Mouse (Mus musculus) hindbrain, embryonic 16.5 days (tissue): ENCODE results near the gene Ripor3. TPM values are rescaled to one million over a fixed set of nuclear protein-coding genes. Genes with fewer than 3 reads are reported as not detected.

Source experiments
- ATAC-seq: fragments of 200-750 bp; cut with Nextera tagmentation; 2 replicates; pipeline ENCODE4 v1.8.0; 2017; ENCODE audit warnings: moderate TSS enrichment, moderate library complexity
- H3K27ac ChIP-seq: fragments of 300-500 bp; sonication (generic); 2 replicates; pipeline ENCODE4 v1.5.1; 2014; ENCODE audit warnings: low read depth, mild to moderate bottlenecking, control low read depth, low read length, moderate library complexity
- H3K27me3 ChIP-seq: fragments of 300-500 bp; sonication (generic); replicated peaks from 2 replicates; pipeline ENCODE4 v1.6.1; 2014; ENCODE audit warnings: low read length; ENCODE audit not compliant: control insufficient read depth, insufficient read depth
- H3K36me3 ChIP-seq: fragments of 300-500 bp; sonication (generic); 2 replicates; pipeline ENCODE4 v1.6.1; 2014; ENCODE audit warnings: mild to moderate bottlenecking, low read length, moderate library complexity, mixed read lengths; ENCODE audit not compliant: control insufficient read depth, insufficient read depth
- H3K4me1 ChIP-seq: fragments of 300-500 bp; sonication (generic); 2 replicates; pipeline ENCODE4 v1.6.1; 2014; ENCODE audit warnings: low read depth, low read length; ENCODE audit not compliant: control insufficient read depth, insufficient read depth
- H3K4me2 ChIP-seq: fragments of 300-500 bp; sonication (generic); 2 replicates; pipeline ENCODE4 v1.6.1; 2014; ENCODE audit warnings: mild to moderate bottlenecking, low read length, control low read depth, moderate library complexity
- H3K4me3 ChIP-seq: fragments of 300-500 bp; sonication (generic); 2 replicates; pipeline ENCODE4 v1.5.1; 2014; ENCODE audit warnings: mild to moderate bottlenecking, low read length, control low read depth, moderate library complexity
- H3K9ac ChIP-seq: fragments of 300-500 bp; sonication (generic); 2 replicates; pipeline ENCODE4 v1.6.1; 2014; ENCODE audit warnings: low read depth, mild to moderate bottlenecking, control low read depth, low read length, moderate library complexity
- H3K9me3 ChIP-seq: fragments of 300-500 bp; sonication (generic); 2 replicates; pipeline ENCODE4 v1.6.1; 2014; ENCODE audit warnings: mild to moderate bottlenecking, low read length, moderate library complexity; ENCODE audit not compliant: control insufficient read depth
- WGBS: fragments of 180-500 bp; shearing (Covaris S2); extraction: QIAGEN DNeasy Blood & Tissue Kit; methylation state at CpG from one replicate; pipeline ENCODE4 v1.1.7; 2014; 5-methylcytosine and 5-hydroxymethylcytosine counted together
- polyA plus RNA-seq: library from polyadenylated mRNA; unstranded; fragments of >200 nt; fragmentation: Nextera tagmentation; extraction: Ambion mirVana; gene quantifications from 2 replicates; pipeline ENCODE4 v1.2.1, GENCODE M21; 2015

Gene Ripor3
- polyA plus RNA-seq, 1 experiment from 2014 or later, result 0.19 TPM

DNA sequence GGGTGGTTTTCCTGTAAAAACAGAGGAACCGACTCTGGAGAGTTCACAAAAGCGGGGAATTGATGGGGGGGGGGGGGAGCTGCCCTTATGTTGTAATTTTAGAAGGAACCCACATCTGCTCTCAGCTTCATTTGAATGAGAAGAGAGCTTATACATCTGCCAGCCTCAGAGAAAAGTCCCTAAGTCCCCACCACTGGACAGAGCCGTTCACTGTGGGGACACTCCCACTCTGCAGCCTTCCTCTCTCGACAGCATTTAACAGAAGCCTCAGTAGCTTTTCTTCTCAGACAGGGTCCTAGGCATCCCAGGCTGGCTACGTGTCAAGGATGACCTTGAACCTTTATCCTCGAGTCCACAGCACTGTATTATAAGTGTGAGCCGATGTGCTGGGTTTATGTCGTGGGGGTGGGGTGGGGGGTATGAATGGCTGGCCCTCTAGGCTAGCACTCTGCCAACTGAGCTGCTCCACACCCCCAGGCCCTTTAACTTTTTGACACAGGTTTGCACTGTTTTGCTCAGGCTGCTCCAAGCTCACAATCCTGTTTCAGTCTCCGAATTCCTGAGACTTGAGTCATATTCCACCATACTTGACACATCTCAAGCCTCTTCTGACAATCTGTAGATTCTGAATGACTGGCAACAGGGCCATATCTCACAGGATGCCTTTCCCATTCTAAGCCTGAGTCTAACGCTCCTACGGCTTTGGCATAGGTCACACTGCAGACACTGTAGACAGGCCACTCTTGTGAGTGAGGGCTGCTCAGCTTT, 70.6 kb downstream of the Ripor3 start:
- Histone ChIP-seq H3K36me3 (no peaks in the 10 kb centered on the region), H3K4me3 (no peak overlapping the region), H3K27ac (no peak overlapping the region), H3K9ac (no peak overlapping the region), H3K4me2 (no peak overlapping the region), H3K4me1 (peaks cover 56% of the 10 kb centered on the region), H3K27me3 (no peaks in the 10 kb centered on the region), H3K9me3 (no peaks in the 10 kb centered on the region)
- ATAC-seq, result no peak
- 66% methylated on average over 11 of the region's 11 CpGs for WGBS

DNA sequence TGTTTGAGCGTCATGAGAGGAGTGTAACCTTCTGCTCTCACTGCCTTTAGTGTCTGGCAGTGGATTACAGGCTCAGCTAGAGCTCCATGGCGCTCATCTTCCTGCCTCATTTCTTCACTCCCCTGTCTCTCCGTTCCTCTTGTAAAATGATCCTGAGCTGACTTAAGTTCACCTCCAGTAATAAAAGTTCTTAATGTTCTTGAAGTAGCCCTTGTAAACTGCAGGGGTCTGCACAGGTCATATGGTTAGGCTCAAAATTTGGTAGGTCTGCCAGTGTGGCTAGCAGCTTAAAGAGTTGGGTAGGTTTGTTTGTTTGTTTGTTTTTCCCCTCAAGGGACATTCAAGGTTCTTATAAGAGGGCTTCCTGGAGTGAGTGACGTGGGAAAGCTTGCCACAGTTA, 71.2 kb downstream of the Ripor3 start:
- no peaks in the 10 kb centered on the region for H3K27me3 ChIP-seq
- 68% methylated on average over 4 of the region's 4 CpGs for WGBS
- no peaks in the 10 kb centered on the region for H3K9me3 ChIP-seq
- no peak for ATAC-seq
- H3K27ac ChIP-seq, result no peak overlapping the region
- no peak overlapping the region for H3K9ac ChIP-seq
- H3K4me3 ChIP-seq, result no peak overlapping the region
- no peaks in the 10 kb centered on the region for H3K36me3 ChIP-seq
- H3K4me1 ChIP-seq, result peaks cover 59% of the 10 kb centered on the region
- no peak overlapping the region for H3K4me2 ChIP-seq

DNA sequence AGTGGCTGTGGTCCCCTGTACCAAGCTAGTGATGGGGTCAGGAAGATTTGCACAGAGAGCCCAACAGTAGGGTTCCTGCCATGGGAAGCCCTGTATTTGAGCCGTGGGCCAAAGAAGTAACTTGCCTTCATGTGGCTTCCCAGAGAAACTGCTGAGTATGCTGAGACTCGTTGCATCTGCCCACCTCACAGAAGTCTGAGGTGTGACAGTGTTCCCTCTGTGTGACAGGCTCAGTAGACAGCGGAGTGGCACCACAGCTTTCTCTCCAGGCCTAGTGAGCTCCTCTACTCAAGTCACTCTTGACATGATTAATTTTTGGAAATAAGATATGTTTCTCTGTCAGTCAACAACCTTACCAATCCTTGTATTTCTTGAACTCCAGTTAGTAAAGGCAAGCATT, 71.6 kb downstream of the Ripor3 start:
- no peaks in the 10 kb centered on the region for H3K9me3 ChIP-seq
- H3K27me3 ChIP-seq, result no peaks in the 10 kb centered on the region
- no peak overlapping the region for H3K4me3 ChIP-seq
- ATAC-seq, result no peak
- no peak overlapping the region for H3K9ac ChIP-seq
- H3K4me2 ChIP-seq, result no peak overlapping the region
- WGBS, result 92% methylated on average over 3 of the region's 3 CpGs
- no peak overlapping the region for H3K27ac ChIP-seq
- H3K36me3 ChIP-seq, result no peaks in the 10 kb centered on the region
- H3K4me1 ChIP-seq, result peaks cover 59% of the 10 kb centered on the region

DNA sequence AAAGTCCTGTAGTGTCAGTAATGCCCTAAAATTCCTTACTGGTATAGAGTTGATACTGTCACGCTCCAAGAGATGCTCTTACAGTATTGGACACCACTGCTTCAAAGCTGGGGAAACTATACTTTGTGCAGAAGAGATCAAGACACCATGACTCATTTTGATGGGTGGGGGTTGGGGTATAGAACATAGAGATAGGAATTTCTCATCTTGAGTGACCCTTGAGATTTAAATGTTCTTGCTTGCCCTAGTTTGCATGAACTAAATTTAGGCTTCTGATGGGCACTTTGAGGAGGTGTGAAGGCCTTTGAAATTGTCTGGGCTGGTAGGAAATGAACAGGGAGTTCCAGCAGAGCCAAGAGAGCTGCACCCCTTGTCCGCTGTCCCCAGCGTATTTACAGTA, 74.5 kb downstream of the Ripor3 start:
- no peak overlapping the region for H3K4me3 ChIP-seq
- WGBS, result 81% methylated on average over 3 of the region's 3 CpGs
- H3K4me2 ChIP-seq, result peak overlapping the region; percentile 16; the same call in 1 of the 2 replicates
- peaks cover 39% of the 10 kb centered on the region for H3K4me1 ChIP-seq
- H3K9ac ChIP-seq, result no peak overlapping the region
- H3K27ac ChIP-seq, result no peak overlapping the region
- no peak for ATAC-seq
- H3K9me3 ChIP-seq, result no peaks in the 10 kb centered on the region
- no peaks in the 10 kb centered on the region for H3K36me3 ChIP-seq
- H3K27me3 ChIP-seq, result no peaks in the 10 kb centered on the region

DNA sequence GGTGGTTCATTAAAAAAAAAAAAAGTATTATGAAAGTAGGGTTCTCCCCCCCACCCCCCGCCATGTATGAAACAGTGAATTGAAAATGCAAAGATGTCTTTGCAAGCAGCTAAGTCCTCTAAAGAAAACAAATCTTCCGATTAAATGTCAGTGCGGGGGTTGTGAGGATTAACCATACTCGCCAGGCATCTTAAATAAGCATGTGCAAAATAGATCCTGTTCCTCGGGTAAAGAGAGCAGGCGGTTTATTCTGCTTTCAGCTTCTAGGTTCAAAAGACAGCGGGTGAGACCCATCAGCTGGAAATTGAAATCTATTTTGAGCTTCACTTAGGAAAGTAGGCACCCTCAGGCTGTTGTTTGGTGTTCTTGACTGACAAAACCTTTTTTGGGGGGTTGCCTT, 77.0 kb downstream of the Ripor3 start:
- Histone ChIP-seq H3K27me3 (no peaks in the 10 kb centered on the region), H3K4me2 (peak overlapping the region; percentile 55), H3K9me3 (no peaks in the 10 kb centered on the region), H3K9ac (peak overlapping the region; percentile 91), H3K4me1 (peaks cover 34% of the 10 kb centered on the region), H3K27ac (no peak overlapping the region), H3K4me3 (peak overlapping the region; percentile 94), H3K36me3 (no peaks in the 10 kb centered on the region)
- WGBS, result 34% methylated on average over 7 of the region's 7 CpGs
- no peak for ATAC-seq

DNA sequence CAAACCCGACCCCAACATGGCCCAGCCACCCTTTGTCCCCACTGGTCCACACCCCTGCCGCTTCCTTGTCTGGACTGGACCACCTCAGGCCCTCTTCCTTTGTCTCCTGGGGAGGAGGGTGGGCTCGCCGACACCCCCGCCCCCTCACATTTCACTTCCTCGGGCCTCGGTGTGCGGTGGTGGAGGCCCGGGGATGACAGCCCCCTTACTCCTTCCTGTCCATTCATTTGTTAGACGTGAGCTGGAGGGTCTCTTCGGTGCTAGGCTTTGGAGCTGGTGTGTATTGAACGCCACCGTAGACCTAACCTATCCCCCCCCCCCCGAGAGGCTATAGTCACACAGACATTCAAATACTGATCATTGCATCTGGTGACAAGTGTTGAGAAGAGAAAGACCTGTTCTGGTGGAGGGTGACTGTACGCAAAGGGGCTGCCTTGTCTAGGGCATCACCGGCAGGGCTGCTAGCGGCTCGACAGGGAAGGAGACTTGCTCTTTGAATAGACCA, 77.6 kb downstream of the Ripor3 start:
- ATAC-seq, result peak; percentile 19
- 3% methylated on average over 18 of the region's 18 CpGs for WGBS
- Histone ChIP-seq H3K9ac (peak overlapping the region; percentile 91), H3K4me2 (peak overlapping the region; percentile 55), H3K36me3 (no peaks in the 10 kb centered on the region), H3K4me1 (peaks cover 34% of the 10 kb centered on the region), H3K27ac (peak overlapping the region; percentile 80), H3K27me3 (no peaks in the 10 kb centered on the region), H3K9me3 (no peaks in the 10 kb centered on the region), H3K4me3 (peak overlapping the region; percentile 94)

DNA sequence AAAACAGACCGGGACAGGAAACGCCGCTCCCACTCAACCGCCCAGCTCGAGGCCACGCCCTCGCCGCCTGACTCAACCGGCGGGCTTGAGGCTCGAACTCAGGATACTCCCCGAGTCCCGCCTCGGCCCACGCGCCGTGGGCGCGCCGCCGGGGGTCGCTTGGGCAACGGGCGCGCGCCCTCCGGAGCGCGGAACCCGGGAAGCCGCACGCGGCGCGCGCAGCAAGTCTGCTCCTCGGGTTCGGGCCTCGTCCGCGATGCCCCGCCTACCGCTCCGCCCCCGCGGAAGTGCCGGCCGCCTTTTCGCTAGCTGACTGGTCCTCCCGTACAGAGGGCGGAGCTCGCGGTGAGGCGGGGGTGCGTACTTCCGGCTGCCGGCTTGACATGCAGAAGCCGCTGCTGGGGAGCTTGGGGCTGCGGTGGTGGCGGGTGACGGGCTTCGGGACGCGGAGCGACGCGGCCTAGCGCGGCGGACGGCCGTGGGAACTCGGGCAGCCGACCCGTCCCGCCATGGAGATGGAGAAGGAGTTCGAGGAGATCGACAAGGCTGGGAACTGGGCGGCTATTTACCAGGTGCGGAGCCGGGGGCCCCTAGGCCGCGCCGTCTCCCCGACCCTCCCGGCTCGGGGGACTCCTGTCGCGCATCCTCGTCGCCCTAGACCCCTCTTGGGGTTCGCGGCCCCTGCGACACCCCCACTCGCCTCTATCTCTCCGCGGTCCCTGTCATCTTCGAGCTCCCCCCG, 78.3 kb downstream of the Ripor3 start, which contains the start of gene Ptpn1:
Ptpn1 (plus strand) TSS at position 73 of the 742 bp plus-strand sequence.
- Histone ChIP-seq H3K27me3 (no peaks in the 10 kb centered on the region), H3K36me3 (no peaks in the 10 kb centered on the region), H3K9ac (peak within 1 kb of the TSS; percentile 91), H3K4me3 (peak within 1 kb of the TSS; percentile 94), H3K4me1 (peaks cover 34% of the 10 kb centered on the region), H3K27ac (peak within 1 kb of the TSS; percentile 80), H3K4me2 (peak within 1 kb of the TSS; percentile 66), H3K9me3 (no peaks in the 10 kb centered on the region)
- peak; percentile 96 for ATAC-seq
- under 1% methylated on average over 81 of the region's 99 CpGs for WGBS

DNA sequence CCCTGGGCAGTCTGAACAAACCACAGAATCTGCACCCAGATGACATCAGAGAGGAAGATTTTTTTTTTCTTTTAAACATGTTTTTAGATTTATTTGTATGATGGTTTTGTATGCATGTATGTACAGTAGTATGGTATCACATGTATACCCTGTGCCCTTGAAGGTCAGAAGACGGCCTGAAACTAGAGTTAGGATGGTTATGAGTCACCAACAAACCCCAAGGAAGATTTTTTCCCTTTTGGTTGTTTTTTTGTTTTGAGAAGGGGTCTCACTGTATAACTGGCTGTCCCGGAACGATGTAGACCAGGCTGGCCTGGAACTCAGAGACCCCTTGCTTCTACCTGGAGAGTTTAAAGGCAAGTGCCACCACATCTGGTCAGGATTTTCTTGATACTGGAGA, 79.4 kb downstream of the Ripor3 start:
- Histone ChIP-seq H3K36me3 (no peaks in the 10 kb centered on the region), H3K27me3 (no peaks in the 10 kb centered on the region), H3K4me1 (peaks cover 26% of the 10 kb centered on the region), H3K4me2 (peak overlapping the region; percentile 66; the same call in 1 of the 2 replicates), H3K9me3 (no peaks in the 10 kb centered on the region), H3K9ac (peak overlapping the region; percentile 91; the same call in 1 of the 2 replicates), H3K4me3 (no peak overlapping the region), H3K27ac (no peak overlapping the region)
- ATAC-seq, result no peak
- 92% methylated on average over 3 of the region's 3 CpGs for WGBS
